Comparison of ENCODE assay signal across 8 mouse cellular contexts in genomic region chr2:181520936-181521227, GRCm38 (mm10). TPM values are rescaled to one million over a fixed set of nuclear protein-coding genes. Genes with fewer than 3 reads are reported as not detected.
DNase-seq lines count a peak whose midpoint lies in the region; ATAC-seq and TF ChIP-seq lines count a peak whose summit lies in the region.

No protein-coding gene starts in this region.

- peaks cover 18% of the 10 kb centered on the region for H3K36me3 ChIP-seq in heart, embryonic 15.5 days
- H3K36me3 ChIP-seq in ES-E14 (ENCODE audit: control insufficient read depth, insufficient read depth, low read length, poor library complexity, severe bottlenecking): peaks cover 12% of the 10 kb centered on the region
- peaks cover 42% of the 10 kb centered on the region for H3K36me3 ChIP-seq in hindbrain, embryonic 10.5 days
- H3K36me3 ChIP-seq in midbrain, embryonic 10.5 days: peaks cover 37% of the 10 kb centered on the region

- H3K4me2 ChIP-seq in heart, embryonic 15.5 days: peak overlapping the region; percentile 68

- ATAC-seq in heart, embryonic 15.5 days (replicated peaks; ENCODE audit: insufficient number of reproducible peaks, insufficient read depth, low FRiP score, low read depth): no peak

- H3K27ac ChIP-seq in heart, embryonic 15.5 days: peak overlapping the region; percentile 99
- H3K27ac ChIP-seq in ES-E14 (ENCODE audit: insufficient read depth, low read depth, low read length, poor library complexity, severe bottlenecking): peak overlapping the region; percentile 90
- H3K27ac ChIP-seq in hindbrain, embryonic 10.5 days: peak overlapping the region; percentile 98
- peak overlapping the region; percentile 97 for H3K27ac ChIP-seq in midbrain, embryonic 10.5 days (replicated peaks)

- intact Hi-C loops in heart, postnatal 14 days (cut with DNase I): loop anchor here (2.0 kb wide), 1 partner anchor 60 kb away; no protein-coding TSS in a partner anchor

- WGBS in heart, embryonic 15.5 days: under 1% methylated on average over 17 of the region's 17 CpGs
- WGBS in hindbrain, embryonic 10.5 days: under 1% methylated on average over 17 of the region's 17 CpGs
- WGBS in midbrain, embryonic 10.5 days: under 1% methylated on average over 17 of the region's 17 CpGs

- peaks cover 33% of the 10 kb centered on the region for H3K4me1 ChIP-seq in heart, embryonic 15.5 days (replicated peaks)
- peaks cover 5 to 7% of the 10 kb centered on the region in 2 experiments; a peak in 2 of 4 replicates for H3K4me1 ChIP-seq in ES-E14 (ENCODE audit: control insufficient read depth in 2 of 2, insufficient read depth in 2 of 2, low read length in 2 of 2, poor library complexity in 1 of 2)
- H3K4me1 ChIP-seq in hindbrain, embryonic 10.5 days (replicated peaks): peaks cover 23% of the 10 kb centered on the region
- peaks cover 28% of the 10 kb centered on the region for H3K4me1 ChIP-seq in midbrain, embryonic 10.5 days

- H3K9me3 ChIP-seq in heart, embryonic 15.5 days (replicated peaks): no peaks in the 10 kb centered on the region
- no peaks in the 10 kb centered on the region for H3K9me3 ChIP-seq in ES-E14 (ENCODE audit: control insufficient read depth, insufficient read depth, low read depth, low read length)
- no peaks in the 10 kb centered on the region for H3K9me3 ChIP-seq in hindbrain, embryonic 10.5 days
- H3K9me3 ChIP-seq in midbrain, embryonic 10.5 days (replicated peaks): no peaks in the 10 kb centered on the region

- no peaks in the 10 kb centered on the region for H3K27me3 ChIP-seq in heart, embryonic 15.5 days
- no peaks in the 10 kb centered on the region for H3K27me3 ChIP-seq in hindbrain, embryonic 10.5 days (ENCODE audit: insufficient read depth, poor library complexity, severe bottlenecking)
- H3K27me3 ChIP-seq in midbrain, embryonic 10.5 days (ENCODE audit: low read depth, poor library complexity, severe bottlenecking): no peaks in the 10 kb centered on the region

- H3K9ac ChIP-seq in heart, embryonic 15.5 days: peak overlapping the region; percentile 93
- H3K9ac ChIP-seq in ES-E14 (ENCODE audit: insufficient read depth, low read depth, low read length, poor library complexity, severe bottlenecking): peak overlapping the region; percentile 94

- DNase-seq in heart, postnatal 14 days: no peak
- no peak for DNase-seq in ES-E14 (ENCODE audit: low read depth, low spot score)
- no peak for DNase-seq in hindbrain, embryonic 10.5 days (ENCODE audit: low spot score)
- DNase-seq in midbrain, embryonic 10.5 days (ENCODE audit: low spot score): no peak
- DNase-seq in cerebellum, postnatal 10 days: no peak
- DNase-seq in frontal cortex, postnatal 10 days (ENCODE audit: low spot score in 2 of 2): no peak
- no peak for DNase-seq in kidney, postnatal 14 days

- H3K4me3 ChIP-seq in heart, embryonic 15.5 days: peak overlapping the region; percentile 79
- H3K4me3 ChIP-seq in ES-E14 (ENCODE audit: insufficient read depth in 1 of 2, low read depth in 1 of 2, low read length in 2 of 2, poor library complexity in 1 of 2, severe bottlenecking in 1 of 2): peak overlapping the region; percentile 86 to 96
- H3K4me3 ChIP-seq in hindbrain, embryonic 10.5 days: peak overlapping the region; percentile 76
- H3K4me3 ChIP-seq in midbrain, embryonic 10.5 days: peak overlapping the region; percentile 98

- in situ Hi-C loops in ES-E14 (cut with MboI; ENCODE audit: low sequenced_read_pairs in 2 of 2, unreplicated experiment in 2 of 2): no loop called here

TF ChIP-seq in ES-E14, 5 proteins besides CTCF, POLR2A, EP300 and RAD21:
- TF ChIP-seq MAFK (IDR thresholded peaks at IDR 0.05; ENCODE audit: insufficient read depth, low read depth, low read length) (no peak), ZC3H11A (IDR thresholded peaks at IDR 0.05; ENCODE audit: borderline replicate concordance, low read depth, low read length) (no peak), ZNF384 (IDR thresholded peaks at IDR 0.05; ENCODE audit: low read depth, low read length) (no peak), HCFC1 (IDR thresholded peaks at IDR 0.05; ENCODE audit: borderline replicate concordance, insufficient read depth, low read length) (no peak), CHD2 (IDR thresholded peaks at IDR 0.05; ENCODE audit: low read depth, low read length) (no peak)

RNA-seq across cellular contexts. Expression of gene Dnajc5, which starts 0.6 kb away (rescaled TPM):
- polyA plus RNA-seq in heart, embryonic 15.5 days (2015; fragmentation: Nextera tagmentation; extraction: Ambion mirVana): 70.3 and 83.3 TPM in 2 replicates
- 10 to 100 TPM; 81.4 to 83.8 TPM for total RNA-seq in heart, postnatal 14 days (2021)
- total RNA-seq in ES-E14 (2012; rRNA removed): 67.2 and 87.6 TPM in 2 replicates
- polyA plus RNA-seq in hindbrain, embryonic 10.5 days (2016; fragmentation: Nextera tagmentation; extraction: Ambion mirVana): 101 and 108 TPM in 2 replicates
- 95.6 and 110 TPM in 2 replicates for polyA plus RNA-seq in midbrain, embryonic 10.5 days (2016; fragmentation: Nextera tagmentation; extraction: Ambion mirVana)

RNA-seq across cellular contexts. Expression of gene Tpd52l2, which starts 23.9 kb away (rescaled TPM):
- polyA plus RNA-seq in heart, embryonic 15.5 days (2015; fragmentation: Nextera tagmentation; extraction: Ambion mirVana): 105 and 117 TPM in 2 replicates
- 10 to 100 TPM; 63.4 to 68.9 TPM for total RNA-seq in heart, postnatal 14 days (2021)
- 111 TPM in 2 replicates for total RNA-seq in ES-E14 (2012; rRNA removed)
- 161 and 169 TPM in 2 replicates for polyA plus RNA-seq in hindbrain, embryonic 10.5 days (2016; fragmentation: Nextera tagmentation; extraction: Ambion mirVana)
- polyA plus RNA-seq in midbrain, embryonic 10.5 days (2016; fragmentation: Nextera tagmentation; extraction: Ambion mirVana): 164 and 167 TPM in 2 replicates

RNA-seq across cellular contexts. Expression of gene Abhd16b, which starts 27.9 kb away (rescaled TPM):
- polyA plus RNA-seq in heart, embryonic 15.5 days (2015; fragmentation: Nextera tagmentation; extraction: Ambion mirVana): 0.10 and 0.26 TPM in 2 replicates
- not detected for total RNA-seq in heart, postnatal 14 days (2021)
- 0.36 and 0.53 TPM in 2 replicates for total RNA-seq in ES-E14 (2012; rRNA removed)
- 0.08 TPM in 1 of 2 replicates, not detected in the other for polyA plus RNA-seq in hindbrain, embryonic 10.5 days (2016; fragmentation: Nextera tagmentation; extraction: Ambion mirVana)
- 0.07 TPM in 1 of 2 replicates, not detected in the other for polyA plus RNA-seq in midbrain, embryonic 10.5 days (2016; fragmentation: Nextera tagmentation; extraction: Ambion mirVana)
